Mouse (Mus musculus) lung, postnatal 0 days (tissue): ENCODE results near the gene Olfr589. TPM values are rescaled to one million over a fixed set of nuclear protein-coding genes. Genes with fewer than 3 reads are reported as not detected.
"Not testable (repeated sequence)": the region's sequence is repeated elsewhere in the genome, so short reads cannot be mapped to it uniquely, and the experiment has no call there.

Experiments
- ATAC-seq: fragments of 200-750 bp; cut with Nextera tagmentation; 2 replicates; pipeline ENCODE4 v1.8.0; 2017; ENCODE audit warnings: moderate library complexity
- DNase-seq: peaks from one replicate; pipeline ENCODE4 v3.0.0-alpha.2; 2016; ENCODE audit warnings: low spot score
- H3K27ac ChIP-seq: fragments of 300-500 bp; sonication (generic); 2 replicates; pipeline ENCODE4 v1.5.1; 2014; ENCODE audit warnings: antibody characterized with exemption, mild to moderate bottlenecking, low read length, mixed read lengths
- H3K27me3 ChIP-seq: fragments of 300-500 bp; sonication (generic); replicated peaks from 2 replicates; pipeline ENCODE4 v1.6.1; 2014; ENCODE audit warnings: low read length, mixed read lengths; ENCODE audit not compliant: insufficient read depth
- H3K36me3 ChIP-seq: fragments of 300-500 bp; sonication (generic); 2 replicates; pipeline ENCODE4 v1.6.1; 2014; ENCODE audit warnings: low read length, mixed read lengths; ENCODE audit not compliant: insufficient read depth
- H3K4me1 ChIP-seq: fragments of 300-500 bp; sonication (generic); 2 replicates; pipeline ENCODE4 v1.6.1; 2014; ENCODE audit warnings: antibody characterized with exemption, low read depth, low read length, mixed read lengths; ENCODE audit not compliant: insufficient read depth
- H3K4me2 ChIP-seq: fragments of 300-500 bp; sonication (generic); replicated peaks from 2 replicates; pipeline ENCODE4 v1.6.1; 2014; ENCODE audit warnings: low read depth, mild to moderate bottlenecking, low read length, moderate library complexity, mixed read lengths
- H3K4me3 ChIP-seq: fragments of 300-500 bp; sonication (generic); 2 replicates; pipeline ENCODE4 v1.5.1; 2014; ENCODE audit warnings: low read depth, low read length
- H3K9ac ChIP-seq: fragments of 300-500 bp; sonication (generic); replicated peaks from 2 replicates; pipeline ENCODE4 v1.6.1; 2014; ENCODE audit warnings: low read depth, mild to moderate bottlenecking
- H3K9me3 ChIP-seq: fragments of 300-500 bp; sonication (generic); 2 replicates; pipeline ENCODE4 v1.6.1; 2016; ENCODE audit warnings: low read length, mixed read lengths
- CTCF ChIP-seq: IDR thresholded peaks from 2 replicates; pipeline ENCODE4 v1.5.1; 2016; ENCODE audit warnings: antibody characterized with exemption, mild to moderate bottlenecking
- EP300 ChIP-seq: IDR thresholded peaks from 2 replicates; pipeline ENCODE4 v1.6.1; 2016; ENCODE audit warnings: antibody characterized with exemption, mild to moderate bottlenecking, control low read depth
- WGBS: fragments of 180-500 bp; shearing (Covaris S2); extraction: QIAGEN DNeasy Blood & Tissue Kit; methylation state at CpG from one replicate; pipeline ENCODE4 v1.1.7; 2014; 5-methylcytosine and 5-hydroxymethylcytosine counted together
- polyA plus RNA-seq: library from polyadenylated mRNA; unstranded; fragments of >200 nt; fragmentation: Nextera tagmentation; extraction: Ambion mirVana; gene quantifications from 2 replicates; pipeline ENCODE4 v1.2.1, GENCODE M21; 2015

Olfr589 gene
- not detected in 2 replicates for polyA plus RNA-seq

DNA sequence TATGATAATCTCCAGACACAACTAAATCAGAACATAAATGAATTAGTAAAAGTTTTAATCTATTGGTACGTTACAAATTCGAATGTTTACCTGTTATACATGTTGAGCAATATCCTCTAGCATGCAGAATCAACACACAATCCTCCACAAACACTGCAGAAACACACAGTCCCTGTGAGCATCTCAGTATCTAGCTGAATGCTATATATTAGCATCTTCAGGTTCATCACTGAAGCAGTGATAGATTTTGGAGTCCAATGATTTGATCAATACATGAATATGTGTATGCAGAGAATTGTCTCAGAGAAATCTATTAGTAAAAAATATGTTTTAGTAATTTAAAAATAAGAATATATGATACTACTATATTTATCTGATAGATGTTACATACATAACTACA, at the start of gene Olfr589:
Gene Olfr589 (minus strand): TSS at position 101 of the 400 bp plus-strand sequence.
- Histone ChIP-seq H3K4me1 (no peaks in the 10 kb centered on the region), H3K9me3 (no peaks in the 10 kb centered on the region), H3K9ac (no peak within 1 kb of the TSS), H3K36me3 (no peaks in the 10 kb centered on the region), H3K4me3 (no peak within 1 kb of the TSS), H3K27ac (no peak within 1 kb of the TSS), H3K4me2 (no peak within 1 kb of the TSS), H3K27me3 (no peaks in the 10 kb centered on the region)
- no peak for TF ChIP-seq CTCF
- TF ChIP-seq EP300: no peak
- ATAC-seq (no peak), DNase-seq (no peak)
- WGBS: 49% methylated on average over 2 of the region's 2 CpGs

DNA sequence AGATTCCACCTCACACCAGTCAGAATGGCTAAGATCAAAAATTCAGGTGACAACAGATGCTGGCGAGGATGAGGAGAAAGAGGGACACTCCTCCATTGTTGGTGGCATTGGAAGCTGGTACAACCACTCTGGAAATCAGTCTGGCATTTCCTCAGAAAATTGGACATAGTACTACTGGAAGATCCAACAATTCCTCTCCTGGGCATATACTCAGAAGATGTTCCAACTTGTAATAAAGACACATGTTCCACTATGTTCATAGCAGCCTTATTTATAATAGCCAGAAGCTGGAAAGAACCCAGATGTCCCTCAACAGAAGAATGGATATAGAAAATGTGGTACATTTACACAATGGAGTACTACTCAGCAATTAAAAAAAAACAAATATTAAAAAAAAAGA, 28.3 kb upstream of the Olfr589 start, which contains the start of gene Olfr592:
Gene Olfr592 (plus strand): TSS at position 301 of the 400 bp plus-strand sequence.
- not testable (repeated sequence) for ATAC-seq, H3K4me3 ChIP-seq, H3K9ac ChIP-seq, H3K27ac ChIP-seq, H3K9me3 ChIP-seq, H3K36me3 ChIP-seq, H3K27me3 ChIP-seq, H3K4me1 ChIP-seq, H3K4me2 ChIP-seq, DNase-seq
- WGBS: 47% methylated on average over 1 of the region's 1 CpGs

DNA sequence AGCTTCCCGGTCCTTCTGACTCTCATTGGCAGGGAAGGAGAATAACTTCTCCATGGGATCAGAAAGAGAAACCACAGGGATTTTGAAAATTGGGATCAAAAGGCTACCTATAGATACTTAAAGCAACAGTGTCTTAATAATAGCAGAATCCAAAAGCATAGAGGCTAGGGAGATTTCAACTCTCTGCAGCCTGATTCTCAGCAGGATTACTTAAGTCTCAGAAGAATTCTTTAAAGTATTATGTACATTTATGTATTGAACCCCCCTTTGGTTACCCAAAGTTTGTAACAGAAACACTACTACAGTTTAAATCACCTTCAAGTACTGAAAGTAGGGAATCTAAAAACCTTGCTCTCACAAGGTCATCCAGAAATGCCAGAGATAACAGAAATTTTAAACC, 22.1 kb upstream of the Olfr589 start, which contains the start of gene Olfr591:
Gene Olfr591 (minus strand): TSS at position 101 of the 400 bp plus-strand sequence.
- Histone ChIP-seq H3K36me3 (no peaks in the 10 kb centered on the region), H3K27ac (no peak within 1 kb of the TSS), H3K9ac (no peak within 1 kb of the TSS), H3K4me1 (no peaks in the 10 kb centered on the region), H3K27me3 (no peaks in the 10 kb centered on the region), H3K4me3 (no peak within 1 kb of the TSS), H3K4me2 (no peak within 1 kb of the TSS), H3K9me3 (no peaks in the 10 kb centered on the region)
- no peak for DNase-seq
- TF ChIP-seq CTCF (no peak), EP300 (no peak)
- no peak for ATAC-seq
- 64% methylated on average over 1 of the region's 1 CpGs for WGBS

DNA sequence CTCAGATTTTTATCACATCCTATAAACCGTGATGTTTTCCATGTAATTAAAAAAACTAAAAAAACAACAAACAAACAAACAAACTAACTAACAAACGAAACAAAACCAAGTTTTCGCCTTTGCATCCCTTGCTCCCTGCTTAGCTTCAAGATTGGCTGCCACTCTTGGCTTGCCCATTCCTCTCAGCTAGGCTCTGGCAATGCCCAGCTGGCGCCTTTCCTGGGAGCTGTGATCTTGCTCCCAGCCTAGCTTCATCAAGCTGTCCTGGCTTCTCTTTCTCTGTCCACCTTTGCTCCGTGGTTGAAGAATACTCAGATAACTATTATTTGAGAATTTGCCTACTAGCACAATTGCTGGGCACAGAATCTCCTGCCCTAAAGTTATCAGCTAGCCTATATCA, 13.5 kb upstream of the Olfr589 start:
- no peak for TF ChIP-seq EP300
- no peak for TF ChIP-seq CTCF
- no peaks in the 10 kb centered on the region for H3K4me1 ChIP-seq
- H3K9ac ChIP-seq: no peak overlapping the region
- H3K4me2 ChIP-seq: no peak overlapping the region
- no peaks in the 10 kb centered on the region for H3K36me3 ChIP-seq
- H3K27ac ChIP-seq: no peak overlapping the region
- H3K4me3 ChIP-seq: no peak overlapping the region
- no peaks in the 10 kb centered on the region for H3K27me3 ChIP-seq
- H3K9me3 ChIP-seq: no peaks in the 10 kb centered on the region
- WGBS: 71% methylated on average over 5 of the region's 5 CpGs
- DNase-seq: no peak
- no peak for ATAC-seq

DNA sequence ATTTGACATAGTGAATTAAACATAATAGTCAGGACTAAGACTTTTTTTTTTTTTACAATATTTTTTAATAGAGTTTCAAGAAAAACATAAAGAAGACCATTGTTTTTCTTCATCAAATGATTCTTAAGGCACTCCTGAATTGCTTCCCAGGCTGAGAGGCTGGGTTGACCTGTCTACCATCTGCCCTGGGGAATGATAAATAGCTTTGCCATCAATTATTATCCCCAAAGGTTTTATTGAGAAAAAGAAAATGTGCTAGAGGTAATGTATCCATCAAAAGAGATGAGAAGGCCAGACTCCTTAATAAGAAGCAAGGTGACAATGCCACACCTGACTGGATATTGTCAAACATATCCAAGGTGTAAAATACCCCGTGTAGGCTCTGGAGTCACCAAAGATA, 15.6 kb downstream of the Olfr589 start, which contains the start of gene Olfr588-ps1:
Gene Olfr588-ps1 (plus strand): TSS at position 301 of the 400 bp plus-strand sequence.
- no peak within 1 kb of the TSS for H3K4me2 ChIP-seq
- H3K27me3 ChIP-seq: no peaks in the 10 kb centered on the region
- no peak within 1 kb of the TSS for H3K27ac ChIP-seq
- H3K36me3 ChIP-seq: no peaks in the 10 kb centered on the region
- TF ChIP-seq EP300 (no peak), CTCF (no peak)
- H3K9ac ChIP-seq: no peak within 1 kb of the TSS
- no peak for ATAC-seq
- DNase-seq: no peak
- H3K4me3 ChIP-seq: no peak within 1 kb of the TSS
- H3K4me1 ChIP-seq: no peaks in the 10 kb centered on the region
- no peaks in the 10 kb centered on the region for H3K9me3 ChIP-seq
- 64% methylated on average over 1 of the region's 1 CpGs for WGBS

DNA sequence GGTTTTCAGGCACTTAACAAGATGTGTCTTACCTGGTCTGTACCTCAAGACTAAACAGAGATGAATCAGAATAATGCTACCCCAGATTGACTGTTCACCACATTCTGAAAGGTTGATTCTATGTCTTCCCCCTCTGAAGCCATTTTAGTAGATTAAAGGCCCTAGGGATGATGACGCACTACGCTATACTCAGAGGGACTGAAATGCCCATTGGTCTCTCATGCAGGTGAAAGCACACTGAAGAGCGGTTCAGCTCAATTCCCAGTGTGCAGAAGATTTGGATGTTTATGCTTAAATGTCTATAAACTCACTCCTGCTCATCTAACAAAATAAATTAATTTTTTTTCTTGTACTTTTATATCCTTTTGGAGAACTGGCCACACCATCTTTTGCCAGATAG, 30.6 kb downstream of the Olfr589 start, which contains the start of gene Olfr586:
Gene Olfr586 (minus strand): TSS at position 101 of the 400 bp plus-strand sequence.
- Histone ChIP-seq H3K4me2 (no peak within 1 kb of the TSS), H3K4me3 (no peak within 1 kb of the TSS), H3K9ac (no peak within 1 kb of the TSS), H3K36me3 (no peaks in the 10 kb centered on the region), H3K9me3 (no peaks in the 10 kb centered on the region), H3K4me1 (no peaks in the 10 kb centered on the region), H3K27ac (no peak within 1 kb of the TSS), H3K27me3 (no peaks in the 10 kb centered on the region)
- DNase-seq (no peak), ATAC-seq (no peak)
- 92% methylated on average over 3 of the region's 3 CpGs for WGBS
- no peak for TF ChIP-seq CTCF
- no peak for TF ChIP-seq EP300

DNA sequence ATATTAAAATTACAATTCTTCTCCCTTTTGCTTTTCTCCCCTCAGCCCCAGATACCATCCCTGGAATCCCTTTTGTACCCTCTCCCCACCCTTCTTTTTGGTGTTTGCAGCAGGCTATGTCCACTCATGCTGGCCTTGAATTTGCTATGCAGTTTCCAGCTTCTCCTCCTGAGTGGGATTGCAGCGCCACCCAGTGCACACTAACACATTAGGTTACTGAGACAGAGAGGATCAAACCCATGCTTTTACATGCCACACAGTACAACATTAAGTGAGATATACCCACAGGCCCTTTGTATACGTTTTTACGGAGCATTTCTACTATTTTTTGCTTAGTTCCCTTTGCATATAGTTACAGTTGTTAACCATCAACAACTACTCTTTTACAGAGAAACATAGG, 36.8 kb downstream of the Olfr589 start:
- DNase-seq (no peak), ATAC-seq (no peak)
- TF ChIP-seq CTCF (no peak; the same call in 1 of the 2 replicates), EP300 (no peak)
- Histone ChIP-seq H3K9ac (no peak overlapping the region), H3K36me3 (no peaks in the 10 kb centered on the region), H3K4me2 (no peak overlapping the region), H3K9me3 (no peaks in the 10 kb centered on the region), H3K27ac (no peak overlapping the region), H3K4me1 (no peaks in the 10 kb centered on the region), H3K27me3 (no peaks in the 10 kb centered on the region), H3K4me3 (no peak overlapping the region)
- 38% methylated on average over 3 of the region's 3 CpGs for WGBS

Other genes with a start within 250 kb of the Olfr589 start
- not detected in 2 replicates for gene Olfr571, start 238.8 kb downstream of the Olfr589 start, polyA plus RNA-seq
- not detected in 2 replicates for gene Olfr572, start 231.9 kb downstream of the Olfr589 start, polyA plus RNA-seq
- gene Olfr573-ps1, start 213.8 kb downstream of the Olfr589 start, polyA plus RNA-seq: not detected in 2 replicates
- not detected in 2 replicates for gene Olfr574, start 207.9 kb downstream of the Olfr589 start, polyA plus RNA-seq
- not detected in 2 replicates for gene Olfr575, start 197.6 kb downstream of the Olfr589 start, polyA plus RNA-seq
- gene Olfr576, start 193.7 kb downstream of the Olfr589 start, polyA plus RNA-seq: not detected in 2 replicates
- not detected in 2 replicates for gene Olfr577, start 180.4 kb downstream of the Olfr589 start, polyA plus RNA-seq
- not detected in 2 replicates for gene Olfr578, start 167.0 kb downstream of the Olfr589 start, polyA plus RNA-seq
- not detected in 2 replicates for gene Olfr582, start 118.3 kb downstream of the Olfr589 start, polyA plus RNA-seq
- not detected in 2 replicates for gene Olfr583, start 105.1 kb downstream of the Olfr589 start, polyA plus RNA-seq
- gene Olfr584, start 74.5 kb downstream of the Olfr589 start, polyA plus RNA-seq: not detected in 2 replicates
- not detected in 2 replicates for gene Olfr585, start 58.6 kb downstream of the Olfr589 start, polyA plus RNA-seq
- gene Olfr586, start 30.7 kb downstream of the Olfr589 start, polyA plus RNA-seq: not detected in 2 replicates
- not detected in 2 replicates for gene Olfr588-ps1, start 15.5 kb downstream of the Olfr589 start, polyA plus RNA-seq
- not detected in 2 replicates for gene Olfr591, start 22.0 kb upstream of the Olfr589 start, polyA plus RNA-seq
- gene Olfr592, start 28.4 kb upstream of the Olfr589 start, polyA plus RNA-seq: not detected in 2 replicates
- not detected in 2 replicates for gene Olfr593, start 55.5 kb upstream of the Olfr589 start, polyA plus RNA-seq
- not detected in 2 replicates for gene Olfr594, start 60.6 kb upstream of the Olfr589 start, polyA plus RNA-seq
- gene Usp17ld, start 96.1 kb upstream of the Olfr589 start, polyA plus RNA-seq: not detected in 2 replicates
- gene Olfr596, start 149.3 kb upstream of the Olfr589 start, polyA plus RNA-seq: not detected in 2 replicates
- not detected in 2 replicates for gene Olfr597, start 160.0 kb upstream of the Olfr589 start, polyA plus RNA-seq
- gene Olfr598, start 167.2 kb upstream of the Olfr589 start, polyA plus RNA-seq: not detected in 2 replicates
- not detected in 2 replicates for gene Olfr599, start 179.6 kb upstream of the Olfr589 start, polyA plus RNA-seq
- gene Olfr600, start 193.3 kb upstream of the Olfr589 start, polyA plus RNA-seq: not detected in 2 replicates
- not detected in 2 replicates for gene Olfr601, start 206.3 kb upstream of the Olfr589 start, polyA plus RNA-seq
- not detected in 2 replicates for gene Olfr603, start 229.8 kb upstream of the Olfr589 start, polyA plus RNA-seq